Mouse (Mus musculus): ENCODE results near the gene Adam19. TPM values are rescaled to one million over a fixed set of nuclear protein-coding genes. Genes with fewer than 3 reads are reported as not detected.

Gene Adam19
- polyA plus RNA-seq, 1 experiment, result 0.07 TPM

DNA sequence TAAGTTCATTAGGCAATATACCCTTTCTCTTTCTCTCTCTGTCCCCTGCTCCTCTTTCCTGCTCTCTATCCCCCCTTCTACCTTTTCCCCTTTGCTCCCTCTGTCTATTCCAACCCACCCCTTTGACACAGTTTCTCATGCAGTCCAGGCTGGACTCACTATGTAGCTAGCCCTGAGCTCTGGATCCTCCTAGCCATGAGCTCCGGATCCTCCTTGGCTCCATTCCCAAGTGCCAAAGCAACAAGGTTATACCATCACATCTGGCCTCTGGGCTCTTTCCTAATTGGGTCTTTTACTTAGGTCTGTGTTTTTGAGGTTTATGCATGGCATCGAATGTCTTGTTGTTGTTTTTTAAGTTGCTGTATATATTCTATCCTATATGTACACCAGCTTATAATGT is 25.3 kb downstream of the Adam19 start:
- TF ChIP-seq TAL1 (IDR thresholded peaks at IDR 0.05; ENCODE audit: low read length) (no peak), GATA1 (IDR thresholded peaks at IDR 0.05; ENCODE audit: low read length) (no peak)
- Histone ChIP-seq H3K4me1 (ENCODE audit: control insufficient read depth) (peaks cover 66% of the 10 kb centered on the region), H3K4me3 (replicated peaks) (no peak overlapping the region), H3K9me3 (ENCODE audit: control insufficient read depth, low read length) (peaks cover 10% of the 10 kb centered on the region), H3K27me3 (ENCODE audit: control insufficient read depth) (no peaks in the 10 kb centered on the region), H3K36me3 (ENCODE audit: control insufficient read depth) (peaks cover 16% of the 10 kb centered on the region)

DNA sequence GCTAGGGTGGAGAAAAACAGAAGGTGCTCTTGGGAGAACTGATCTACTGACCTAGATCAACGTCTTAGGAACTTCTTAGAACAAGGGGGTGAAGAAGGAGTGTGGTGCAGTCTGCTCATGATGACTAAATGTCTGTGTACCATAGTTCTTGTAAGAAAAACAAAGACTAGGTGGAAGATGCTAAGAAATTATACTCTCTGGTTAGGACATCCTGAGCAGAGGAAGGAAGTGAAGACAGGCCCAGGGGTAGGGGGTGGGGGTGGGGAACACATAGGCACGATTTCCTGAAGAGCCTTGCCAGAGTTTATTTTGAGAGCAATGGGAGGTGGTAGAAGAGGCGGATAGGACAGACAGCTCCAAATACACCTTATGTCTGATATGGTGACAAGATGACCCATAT is 27.6 kb downstream of the Adam19 start:
- H3K27me3 ChIP-seq (ENCODE audit: control insufficient read depth), result no peaks in the 10 kb centered on the region
- H3K4me1 ChIP-seq (ENCODE audit: control insufficient read depth), result peaks cover 50% of the 10 kb centered on the region
- no peaks in the 10 kb centered on the region for H3K9me3 ChIP-seq (ENCODE audit: control insufficient read depth, low read length)
- TF ChIP-seq TAL1 (IDR thresholded peaks at IDR 0.05; ENCODE audit: low read length) (no peak), GATA1 (IDR thresholded peaks at IDR 0.05; ENCODE audit: low read length) (no peak)
- no peak overlapping the region for H3K4me3 ChIP-seq (replicated peaks)
- H3K36me3 ChIP-seq (ENCODE audit: control insufficient read depth), result peaks cover 5% of the 10 kb centered on the region

DNA sequence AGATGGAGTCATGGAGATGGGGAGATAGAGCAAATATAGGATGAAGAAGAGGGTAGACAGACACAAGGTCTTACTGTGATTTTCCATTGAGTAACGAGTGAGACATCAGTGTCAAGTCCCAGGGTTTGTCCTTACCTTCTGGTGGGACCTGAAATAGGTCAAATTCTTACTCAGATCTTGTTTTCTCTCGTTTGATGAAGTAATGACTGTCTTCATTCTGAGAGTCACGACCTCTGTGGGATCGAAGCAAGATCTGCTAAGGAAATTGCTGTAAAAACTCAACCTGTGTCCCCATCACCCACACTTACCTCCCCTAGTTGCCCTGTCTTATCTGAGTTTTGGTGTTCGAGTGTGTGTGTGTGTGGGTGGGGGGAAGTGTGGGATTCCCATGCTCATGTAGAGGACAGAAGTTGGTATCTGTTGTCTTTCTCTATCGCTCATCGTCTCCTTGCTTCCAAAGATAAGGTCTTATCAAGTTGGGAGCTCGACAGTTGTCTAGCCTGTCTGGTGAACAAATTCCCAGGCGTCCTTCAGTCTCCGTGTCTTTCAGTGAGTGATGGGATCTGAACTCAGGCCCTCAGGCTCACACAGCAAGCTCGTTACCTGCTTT is 28.1 kb downstream of the Adam19 start:
- H3K27me3 ChIP-seq (ENCODE audit: control insufficient read depth), result no peaks in the 10 kb centered on the region
- H3K9me3 ChIP-seq (ENCODE audit: control insufficient read depth, low read length), result no peaks in the 10 kb centered on the region
- peaks cover 2% of the 10 kb centered on the region for H3K36me3 ChIP-seq (ENCODE audit: control insufficient read depth)
- peaks cover 50% of the 10 kb centered on the region for H3K4me1 ChIP-seq (ENCODE audit: control insufficient read depth)
- TF ChIP-seq TAL1 (IDR thresholded peaks at IDR 0.05; ENCODE audit: low read length) (no peak), GATA1 (IDR thresholded peaks at IDR 0.05; ENCODE audit: low read length) (no peak)
- no peak overlapping the region for H3K4me3 ChIP-seq (replicated peaks)

DNA sequence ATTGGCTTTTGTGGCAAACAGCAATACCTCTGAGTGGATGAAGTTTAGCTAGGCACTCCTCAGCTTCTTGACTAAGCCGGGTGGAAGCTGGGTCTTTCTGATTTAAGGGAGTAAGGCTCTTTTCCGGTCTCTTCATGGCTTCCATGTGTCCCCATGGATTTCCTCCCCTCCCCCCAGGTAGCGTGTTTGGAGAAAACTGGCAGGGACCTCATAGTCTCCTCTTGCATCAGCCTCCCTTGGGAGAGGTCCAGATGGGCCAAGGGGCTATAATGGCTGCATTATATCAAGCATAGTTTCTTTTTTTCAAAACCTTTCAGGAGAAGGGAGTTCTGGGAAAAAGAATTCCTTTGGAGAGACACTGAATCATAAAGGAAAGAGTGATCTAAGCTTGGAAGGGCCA is 28.8 kb downstream of the Adam19 start:
- TF ChIP-seq TAL1 (IDR thresholded peaks at IDR 0.05; ENCODE audit: low read length) (no peak), GATA1 (IDR thresholded peaks at IDR 0.05; ENCODE audit: low read length) (no peak)
- no peaks in the 10 kb centered on the region for H3K27me3 ChIP-seq (ENCODE audit: control insufficient read depth)
- H3K36me3 ChIP-seq (ENCODE audit: control insufficient read depth), result peaks cover 2% of the 10 kb centered on the region
- no peak overlapping the region for H3K4me3 ChIP-seq (replicated peaks)
- H3K4me1 ChIP-seq (ENCODE audit: control insufficient read depth), result peaks cover 53% of the 10 kb centered on the region
- H3K9me3 ChIP-seq (ENCODE audit: control insufficient read depth, low read length), result no peaks in the 10 kb centered on the region

DNA sequence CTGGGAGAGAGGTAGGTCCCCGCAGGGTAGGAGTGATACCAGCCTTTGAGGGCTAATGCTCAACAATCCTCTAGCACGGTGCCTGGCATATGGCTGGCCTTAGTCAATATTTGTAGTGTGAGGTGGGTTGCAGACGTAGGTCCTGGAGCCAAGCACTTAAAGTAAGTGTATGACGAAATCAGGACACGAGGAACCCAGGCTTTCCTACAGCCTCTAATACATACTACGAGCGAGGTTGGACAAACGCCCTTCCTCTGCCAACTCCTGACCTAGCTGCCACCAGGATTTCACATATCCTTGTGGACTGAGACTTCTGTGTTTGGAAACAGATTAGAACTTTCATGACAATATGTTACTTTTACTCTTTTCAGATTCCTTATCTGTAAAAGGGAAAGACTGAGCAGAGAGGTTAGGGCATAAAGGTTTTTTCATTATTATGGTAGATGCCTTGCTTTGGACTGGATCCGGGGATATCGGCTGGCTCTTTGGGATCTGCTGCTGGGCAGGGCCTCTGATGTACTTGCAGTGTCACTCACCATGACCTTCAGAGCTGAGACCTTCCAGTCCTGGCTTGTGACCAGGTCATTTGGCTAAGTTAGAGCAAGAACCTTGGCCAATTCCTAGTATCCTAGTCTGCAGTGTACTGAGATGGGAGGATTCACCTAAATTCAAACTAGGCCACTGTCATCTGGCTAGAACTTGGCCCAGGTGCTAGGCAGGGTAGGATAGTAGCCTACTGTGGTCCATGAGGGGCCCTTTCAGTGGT is 29.8 kb downstream of the Adam19 start:
- no peaks in the 10 kb centered on the region; the same call in 1 of the 2 replicates for H3K36me3 ChIP-seq (ENCODE audit: control insufficient read depth)
- peaks cover 54% of the 10 kb centered on the region for H3K4me1 ChIP-seq (ENCODE audit: control insufficient read depth)
- H3K4me3 ChIP-seq (replicated peaks), result no peak overlapping the region
- no peaks in the 10 kb centered on the region for H3K27me3 ChIP-seq (ENCODE audit: control insufficient read depth)
- TF ChIP-seq TAL1 (IDR thresholded peaks at IDR 0.05; ENCODE audit: low read length) (no peak), GATA1 (IDR thresholded peaks at IDR 0.05; ENCODE audit: low read length) (no peak)
- peaks cover 4% of the 10 kb centered on the region; the same call in 1 of the 2 replicates for H3K9me3 ChIP-seq (ENCODE audit: control insufficient read depth, low read length)

DNA sequence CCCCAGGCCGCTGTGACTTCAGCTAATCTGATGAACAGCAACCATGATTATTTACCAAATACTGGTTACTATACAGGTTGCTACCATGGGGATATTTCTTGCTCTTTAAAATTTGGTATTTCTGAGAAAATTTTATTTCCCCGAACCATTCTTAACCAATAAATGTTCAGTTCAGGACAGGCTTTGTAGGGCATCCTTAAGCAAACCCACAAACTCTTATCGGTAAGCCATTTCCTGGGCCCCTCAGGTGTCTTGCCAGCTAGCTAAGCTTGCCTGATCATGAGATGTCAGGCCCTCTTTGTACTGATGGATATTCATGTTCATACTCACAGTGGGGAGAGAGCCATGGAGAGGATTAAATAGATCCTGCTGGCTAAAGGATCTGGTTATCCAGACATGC is 30.7 kb downstream of the Adam19 start:
- Histone ChIP-seq H3K27me3 (ENCODE audit: control insufficient read depth) (no peaks in the 10 kb centered on the region), H3K4me1 (ENCODE audit: control insufficient read depth) (peaks cover 59% of the 10 kb centered on the region), H3K36me3 (ENCODE audit: control insufficient read depth) (no peaks in the 10 kb centered on the region; the same call in 1 of the 2 replicates), H3K4me3 (replicated peaks) (no peak overlapping the region), H3K9me3 (ENCODE audit: control insufficient read depth, low read length) (peaks cover 5% of the 10 kb centered on the region; the same call in 1 of the 2 replicates)
- no peak for TF ChIP-seq TAL1 (IDR thresholded peaks at IDR 0.05; ENCODE audit: low read length)

DNA sequence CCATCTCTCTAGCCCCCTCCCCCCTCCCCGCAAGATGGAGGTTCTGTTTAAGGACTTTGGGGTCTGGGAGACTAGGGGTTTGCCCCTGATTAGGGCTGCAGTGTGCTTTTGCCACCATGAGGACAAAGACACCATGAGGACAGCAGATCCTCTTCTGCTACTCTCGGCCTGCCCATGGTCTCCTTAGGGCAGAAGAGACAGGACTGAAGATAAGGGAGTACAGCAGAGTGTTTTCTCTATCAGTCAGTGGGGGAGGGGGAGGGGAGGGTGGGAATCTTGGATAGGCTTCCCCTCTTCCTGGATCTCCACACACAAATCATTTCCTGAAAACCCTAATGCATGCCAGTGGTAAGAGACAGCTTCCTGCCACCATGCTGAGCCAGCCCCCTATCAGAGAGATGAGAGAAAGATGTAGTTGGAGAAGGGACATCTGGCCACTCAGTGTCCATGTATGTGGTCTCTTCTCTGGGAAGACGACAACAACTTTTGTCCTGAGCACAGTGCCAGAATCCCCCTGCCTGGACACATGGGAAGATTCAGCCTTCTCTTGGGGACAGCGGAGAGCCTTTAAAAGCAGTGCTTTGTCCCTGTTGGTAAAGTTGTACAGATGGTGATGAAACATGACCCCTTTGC is 33.4 kb downstream of the Adam19 start:
- H3K36me3 ChIP-seq (ENCODE audit: control insufficient read depth), result no peaks in the 10 kb centered on the region; the same call in 1 of the 2 replicates
- no peaks in the 10 kb centered on the region for H3K27me3 ChIP-seq (ENCODE audit: control insufficient read depth)
- peaks cover 5% of the 10 kb centered on the region; the same call in 1 of the 2 replicates for H3K9me3 ChIP-seq (ENCODE audit: control insufficient read depth, low read length)
- no peak for TF ChIP-seq GATA1 (IDR thresholded peaks at IDR 0.05; ENCODE audit: low read length)
- TF ChIP-seq TAL1 (IDR thresholded peaks at IDR 0.05; ENCODE audit: low read length), result no peak
- H3K4me1 ChIP-seq (ENCODE audit: control insufficient read depth), result peaks cover 59% of the 10 kb centered on the region
- no peak overlapping the region for H3K4me3 ChIP-seq (replicated peaks)

DNA sequence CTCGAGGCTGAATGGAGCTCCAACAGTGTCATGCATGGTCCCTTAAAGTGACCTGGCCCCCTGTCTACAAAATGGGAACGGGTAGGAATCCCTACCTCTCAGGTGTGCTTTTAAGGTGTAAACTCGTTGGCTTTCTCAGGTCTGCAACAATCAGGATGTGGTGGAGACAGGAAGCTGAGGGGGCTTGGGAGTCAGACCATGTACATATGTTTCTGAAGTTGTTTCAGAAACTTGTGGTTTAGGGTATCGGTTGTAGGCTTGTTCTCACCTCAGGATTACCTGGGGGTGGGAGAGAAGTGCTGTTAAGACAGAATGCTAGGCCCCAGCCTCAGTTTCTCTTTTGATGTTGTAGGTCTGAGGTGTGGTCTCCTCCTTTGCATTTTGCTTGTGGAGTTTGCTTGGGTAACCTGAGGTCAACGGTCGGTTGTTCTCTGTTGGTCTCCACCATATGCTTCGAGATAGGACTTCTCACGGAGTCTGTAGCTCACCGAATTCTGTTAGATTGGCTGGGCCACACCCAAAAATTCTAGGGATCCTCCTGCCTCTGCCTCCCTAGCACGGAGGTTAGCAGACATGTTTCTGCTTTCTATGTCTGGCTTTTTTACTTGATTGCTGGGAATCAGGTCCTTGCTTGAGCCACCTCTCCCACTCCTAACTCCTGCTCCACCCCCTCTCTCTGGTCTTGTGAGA is 34.4 kb downstream of the Adam19 start:
- H3K4me3 ChIP-seq (replicated peaks), result no peak overlapping the region
- H3K27me3 ChIP-seq (ENCODE audit: control insufficient read depth), result no peaks in the 10 kb centered on the region
- TF ChIP-seq TAL1 (IDR thresholded peaks at IDR 0.05; ENCODE audit: low read length) (no peak), GATA1 (IDR thresholded peaks at IDR 0.05; ENCODE audit: low read length) (no peak)
- H3K4me1 ChIP-seq (ENCODE audit: control insufficient read depth), result peaks cover 52% of the 10 kb centered on the region
- no peaks in the 10 kb centered on the region; the same call in 1 of the 2 replicates for H3K36me3 ChIP-seq (ENCODE audit: control insufficient read depth)
- peaks cover 5% of the 10 kb centered on the region; the same call in 1 of the 2 replicates for H3K9me3 ChIP-seq (ENCODE audit: control insufficient read depth, low read length)
